Mouse (Mus musculus) lung, postnatal 0 days (tissue): ENCODE data around the gene Cep295. TPM values are rescaled to one million over a fixed set of nuclear protein-coding genes. Genes with fewer than 3 reads are reported as not detected.
A peak's percentile ranks its signal among the peaks of the same experiment; 100 is the strongest.

ENCODE experiments used
- ATAC-seq: fragments of 200-750 bp; cut with Nextera tagmentation; 2 replicates; pipeline ENCODE4 v1.8.0; 2017; ENCODE audit warnings: moderate library complexity
- DNase-seq: peaks from one replicate; pipeline ENCODE4 v3.0.0-alpha.2; 2016; ENCODE audit warnings: low spot score
- H3K27ac ChIP-seq: fragments of 300-500 bp; sonication (generic); 2 replicates; pipeline ENCODE4 v1.5.1; 2014; ENCODE audit warnings: antibody characterized with exemption, mild to moderate bottlenecking, low read length, mixed read lengths
- H3K27me3 ChIP-seq: fragments of 300-500 bp; sonication (generic); replicated peaks from 2 replicates; pipeline ENCODE4 v1.6.1; 2014; ENCODE audit warnings: low read length, mixed read lengths; ENCODE audit not compliant: insufficient read depth
- H3K36me3 ChIP-seq: fragments of 300-500 bp; sonication (generic); 2 replicates; pipeline ENCODE4 v1.6.1; 2014; ENCODE audit warnings: low read length, mixed read lengths; ENCODE audit not compliant: insufficient read depth
- H3K4me1 ChIP-seq: fragments of 300-500 bp; sonication (generic); 2 replicates; pipeline ENCODE4 v1.6.1; 2014; ENCODE audit warnings: antibody characterized with exemption, low read depth, low read length, mixed read lengths; ENCODE audit not compliant: insufficient read depth
- H3K4me2 ChIP-seq: fragments of 300-500 bp; sonication (generic); replicated peaks from 2 replicates; pipeline ENCODE4 v1.6.1; 2014; ENCODE audit warnings: low read depth, mild to moderate bottlenecking, low read length, moderate library complexity, mixed read lengths
- H3K4me3 ChIP-seq: fragments of 300-500 bp; sonication (generic); 2 replicates; pipeline ENCODE4 v1.5.1; 2014; ENCODE audit warnings: low read depth, low read length
- H3K9ac ChIP-seq: fragments of 300-500 bp; sonication (generic); replicated peaks from 2 replicates; pipeline ENCODE4 v1.6.1; 2014; ENCODE audit warnings: low read depth, mild to moderate bottlenecking
- H3K9me3 ChIP-seq: fragments of 300-500 bp; sonication (generic); 2 replicates; pipeline ENCODE4 v1.6.1; 2016; ENCODE audit warnings: low read length, mixed read lengths
- CTCF ChIP-seq: IDR thresholded peaks from 2 replicates; pipeline ENCODE4 v1.5.1; 2016; ENCODE audit warnings: antibody characterized with exemption, mild to moderate bottlenecking
- EP300 ChIP-seq: IDR thresholded peaks from 2 replicates; pipeline ENCODE4 v1.6.1; 2016; ENCODE audit warnings: antibody characterized with exemption, mild to moderate bottlenecking, control low read depth
- WGBS: fragments of 180-500 bp; shearing (Covaris S2); extraction: QIAGEN DNeasy Blood & Tissue Kit; methylation state at CpG from one replicate; pipeline ENCODE4 v1.1.7; 2014; 5-methylcytosine and 5-hydroxymethylcytosine counted together
- polyA plus RNA-seq: library from polyadenylated mRNA; unstranded; fragments of >200 nt; fragmentation: Nextera tagmentation; extraction: Ambion mirVana; gene quantifications from 2 replicates; pipeline ENCODE4 v1.2.1, GENCODE M21; 2015

Cep295 gene
- polyA plus RNA-seq, 1 experiment from 2014 or later = 5.5 TPM

GRCm38 (mm10) chr9:15309425-15309824, 48.2 kb downstream of the Cep295 start:
- ATAC-seq (no peak), DNase-seq (no peak)
- 19% methylated on average over 4 of the region's 4 CpGs for whole genome bisulfite sequencing
- Histone ChIP-seq H3K4me2 (no peak overlapping the region), H3K9ac (no peak overlapping the region), H3K4me1 (peaks cover 11% of the 10 kb centered on the region), H3K9me3 (no peaks in the 10 kb centered on the region), H3K4me3 (no peak overlapping the region), H3K27me3 (no peaks in the 10 kb centered on the region), H3K36me3 (peaks cover 33% of the 10 kb centered on the region), H3K27ac (no peak overlapping the region)
- TF ChIP-seq EP300 (no peak), CTCF (no peak)

GRCm38 (mm10) chr9:15308254-15308653, 49.3 kb downstream of the Cep295 start:
- Histone ChIP-seq H3K9ac (no peak overlapping the region), H3K27ac (no peak overlapping the region), H3K4me3 (no peak overlapping the region), H3K4me2 (no peak overlapping the region), H3K27me3 (no peaks in the 10 kb centered on the region), H3K4me1 (peaks cover 11% of the 10 kb centered on the region), H3K36me3 (peaks cover 24% of the 10 kb centered on the region), H3K9me3 (no peaks in the 10 kb centered on the region)
- ATAC-seq (no peak), DNase-seq (no peak)
- no peak for TF ChIP-seq CTCF
- no peak for TF ChIP-seq EP300
- 37% methylated on average over 2 of the region's 2 CpGs for WGBS

GRCm38 (mm10) chr9:15307257-15307656, 50.3 kb downstream of the Cep295 start:
- H3K36me3 ChIP-seq = peaks cover 18% of the 10 kb centered on the region; the same call in 1 of the 2 replicates
- H3K9ac ChIP-seq = peak overlapping the region; percentile 88
- 6% methylated on average over 6 of the region's 6 CpGs for WGBS
- no peaks in the 10 kb centered on the region for H3K9me3 ChIP-seq
- H3K27ac ChIP-seq = no peak overlapping the region
- ATAC-seq (no peak), DNase-seq (no peak)
- H3K4me2 ChIP-seq = peak overlapping the region; percentile 90
- no peak for TF ChIP-seq EP300
- TF ChIP-seq CTCF = no peak
- H3K4me1 ChIP-seq = peaks cover 11% of the 10 kb centered on the region
- no peaks in the 10 kb centered on the region for H3K27me3 ChIP-seq
- H3K4me3 ChIP-seq = peak overlapping the region; percentile 82; the same call in 1 of the 2 replicates

- Histone ChIP-seq H3K4me3 (peak within 1 kb of the TSS; percentile 82), H3K9ac (peak within 1 kb of the TSS; percentile 88), H3K4me1 (peaks cover 13% of the 10 kb centered on the region), H3K9me3 (no peaks in the 10 kb centered on the region), H3K36me3 (peaks cover 11% of the 10 kb centered on the region; the same call in 1 of the 2 replicates), H3K4me2 (peak within 1 kb of the TSS; percentile 90), H3K27me3 (no peaks in the 10 kb centered on the region), H3K27ac (peak within 1 kb of the TSS; percentile 92)
- under 1% methylated on average over 35 of the region's 35 CpGs for WGBS
- DNase-seq (peak; percentile 33), ATAC-seq (peak; percentile 63)
- no peak for TF ChIP-seq CTCF
- TF ChIP-seq EP300 = no peak
Observed at GRCm38 (mm10) chr9:15306398-15307119, 51.0 kb downstream of the Cep295 start, which contains the start of gene 4931406C07Rik. Gene 4931406C07Rik (minus strand): TSS chr9:15306448.

- 12% methylated on average over 45 of the region's 45 CpGs for WGBS
Observed at GRCm38 (mm10) chr9:15305503-15306397, 51.8 kb downstream of the Cep295 start, which contains the start of gene Taf1d. Gene Taf1d (plus strand): TSS chr9:15306214.

GRCm38 (mm10) chr9:15302881-15303280, 54.7 kb downstream of the Cep295 start:
- Histone ChIP-seq H3K27me3 (no peaks in the 10 kb centered on the region), H3K27ac (no peak overlapping the region), H3K36me3 (no peaks in the 10 kb centered on the region), H3K4me3 (no peak overlapping the region), H3K9ac (no peak overlapping the region), H3K9me3 (no peaks in the 10 kb centered on the region), H3K4me2 (no peak overlapping the region), H3K4me1 (peaks cover 11% of the 10 kb centered on the region; the same call in 1 of the 2 replicates)
- no peak for DNase-seq
- TF ChIP-seq CTCF (no peak), EP300 (no peak)
- ATAC-seq = no peak
- WGBS = 50% methylated on average over 2 of the region's 2 CpGs

More at GRCm38 (mm10) chr9:15305503-15306397, 51.8 kb downstream of the Cep295 start, which contains the start of gene Taf1d:
- Histone ChIP-seq H3K27ac (peak within 1 kb of the TSS; percentile 92), H3K4me3 (peak within 1 kb of the TSS; percentile 82), H3K4me1 (peaks cover 17% of the 10 kb centered on the region), H3K9ac (peak within 1 kb of the TSS; percentile 88), H3K27me3 (no peaks in the 10 kb centered on the region), H3K36me3 (peaks cover 11% of the 10 kb centered on the region; the same call in 1 of the 2 replicates), H3K4me2 (peak within 1 kb of the TSS; percentile 90), H3K9me3 (no peaks in the 10 kb centered on the region)
- peak; percentile 96 for DNase-seq
- ATAC-seq = peak; percentile 96
- no peak; the same call in 1 of the 2 replicates for TF ChIP-seq CTCF
- TF ChIP-seq EP300 = no peak
